Mouse (Mus musculus) embryonic facial prominence, embryonic 10.5 days (tissue): ENCODE results near the gene Ak7. TPM values are rescaled to one million over a fixed set of nuclear protein-coding genes. Genes with fewer than 3 reads are reported as not detected.

Source experiments
- DNase-seq: peaks from one replicate; pipeline ENCODE4 v3.0.0-alpha.2; 2017; ENCODE audit warnings: low spot score
- H3K27ac ChIP-seq: fragments of 300-500 bp; sonication (generic); replicated peaks from 2 replicates; pipeline ENCODE4 v1.5.1; 2016; ENCODE audit warnings: mild to moderate bottlenecking
- H3K27me3 ChIP-seq: fragments of 300-500 bp; sonication (generic); replicated peaks from 2 replicates; pipeline ENCODE4 v1.6.1; 2016; ENCODE audit warnings: low read depth, mild to moderate bottlenecking; ENCODE audit not compliant: poor library complexity, severe bottlenecking
- H3K36me3 ChIP-seq: fragments of 300-500 bp; sonication (generic); replicated peaks from 2 replicates; pipeline ENCODE4 v1.6.1; 2016; ENCODE audit warnings: mild to moderate bottlenecking, moderate library complexity
- H3K4me1 ChIP-seq: fragments of 300-500 bp; sonication (generic); 2 replicates; pipeline ENCODE4 v1.6.1; 2016
- H3K4me3 ChIP-seq: fragments of 300-500 bp; sonication (generic); 2 replicates; pipeline ENCODE4 v1.5.1; 2016; ENCODE audit warnings: mild to moderate bottlenecking, moderate library complexity
- H3K9me3 ChIP-seq: fragments of 300-500 bp; sonication (generic); 2 replicates; pipeline ENCODE4 v1.6.1; 2016; ENCODE audit warnings: mild to moderate bottlenecking
- WGBS: fragments of 180-500 bp; shearing (Covaris S2); methylation state at CpG from one replicate; pipeline ENCODE4 v1.1.7; 2016; 5-methylcytosine and 5-hydroxymethylcytosine counted together
- polyA plus RNA-seq: library from polyadenylated mRNA; unstranded; fragments of >200 nt; fragmentation: Nextera tagmentation; extraction: Ambion mirVana; gene quantifications from 2 replicates; pipeline ENCODE4 v1.2.1, GENCODE M21; 2016

Ak7 gene
- polyA plus RNA-seq, 1 experiment from 2014 or later, result 0.15 TPM

- Histone ChIP-seq H3K27ac (no peak overlapping the region), H3K4me3 (no peak overlapping the region), H3K9me3 (no peaks in the 10 kb centered on the region), H3K4me1 (no peaks in the 10 kb centered on the region), H3K36me3 (no peaks in the 10 kb centered on the region), H3K27me3 (no peaks in the 10 kb centered on the region)
- no peak for DNase-seq
- 65% methylated on average over 7 of the region's 7 CpGs for WGBS
Measured at GRCm38 (mm10) chr12:105774871-105775270, 69.1 kb downstream of the Ak7 start.

- 92% methylated on average over 4 of the region's 4 CpGs for WGBS
- H3K9me3 ChIP-seq, result no peaks in the 10 kb centered on the region
- DNase-seq, result no peak
- no peak overlapping the region for H3K4me3 ChIP-seq
- no peaks in the 10 kb centered on the region for H3K36me3 ChIP-seq
- no peak overlapping the region for H3K27ac ChIP-seq
- H3K27me3 ChIP-seq, result no peaks in the 10 kb centered on the region
- no peaks in the 10 kb centered on the region for H3K4me1 ChIP-seq
Measured at GRCm38 (mm10) chr12:105777651-105778050, 71.9 kb downstream of the Ak7 start.

- Histone ChIP-seq H3K27me3 (no peaks in the 10 kb centered on the region), H3K36me3 (peaks cover 29% of the 10 kb centered on the region), H3K4me1 (peaks cover 15% of the 10 kb centered on the region), H3K9me3 (no peaks in the 10 kb centered on the region), H3K4me3 (peak within 1 kb of the TSS; percentile 89), H3K27ac (peak within 1 kb of the TSS; percentile 98)
- WGBS, result under 1% methylated on average over 73 of the region's 85 CpGs
- peak; percentile 93 for DNase-seq
Measured at GRCm38 (mm10) chr12:105784196-105784999, 78.6 kb downstream of the Ak7 start, which contains the start of gene Papola. Gene Papola (plus strand): TSS chr12:105784694.

- DNase-seq, result peak; percentile 80
- no peaks in the 10 kb centered on the region for H3K9me3 ChIP-seq
Measured at GRCm38 (mm10) chr12:105785000-105785774, 79.4 kb downstream of the Ak7 start.

GRCm38 (mm10) chr12:105786113-105786512 is 80.3 kb downstream of the Ak7 start:
- peaks cover 15% of the 10 kb centered on the region for H3K4me1 ChIP-seq
- H3K27me3 ChIP-seq, result no peaks in the 10 kb centered on the region
- no peak overlapping the region for H3K27ac ChIP-seq
- WGBS, result 82% methylated on average over 1 of the region's 1 CpGs
- peak overlapping the region; percentile 89 for H3K4me3 ChIP-seq
- H3K9me3 ChIP-seq, result no peaks in the 10 kb centered on the region
- no peak for DNase-seq
- H3K36me3 ChIP-seq, result peaks cover 42% of the 10 kb centered on the region

More at GRCm38 (mm10) chr12:105785000-105785774, 79.4 kb downstream of the Ak7 start:
- Histone ChIP-seq H3K4me1 (peaks cover 15% of the 10 kb centered on the region), H3K4me3 (peak overlapping the region; percentile 89), H3K27ac (peak overlapping the region; percentile 98), H3K27me3 (no peaks in the 10 kb centered on the region), H3K36me3 (peaks cover 34% of the 10 kb centered on the region)
- under 1% methylated on average over 52 of the region's 53 CpGs for WGBS

GRCm38 (mm10) chr12:105787626-105788025 is 81.8 kb downstream of the Ak7 start:
- 88% methylated on average over 2 of the region's 2 CpGs for WGBS
- Histone ChIP-seq H3K4me3 (no peak overlapping the region), H3K27ac (no peak overlapping the region), H3K4me1 (peaks cover 15% of the 10 kb centered on the region), H3K27me3 (no peaks in the 10 kb centered on the region), H3K36me3 (peaks cover 51% of the 10 kb centered on the region), H3K9me3 (no peaks in the 10 kb centered on the region)
- DNase-seq, result no peak

GRCm38 (mm10) chr12:105789885-105790284 is 84.1 kb downstream of the Ak7 start:
- Histone ChIP-seq H3K4me1 (peaks cover 15% of the 10 kb centered on the region), H3K27me3 (no peaks in the 10 kb centered on the region), H3K4me3 (no peak overlapping the region), H3K9me3 (no peaks in the 10 kb centered on the region), H3K27ac (no peak overlapping the region), H3K36me3 (peaks cover 68% of the 10 kb centered on the region)
- no peak for DNase-seq
- 91% methylated on average over 6 of the region's 6 CpGs for WGBS

- no peaks in the 10 kb centered on the region for H3K27me3 ChIP-seq
- H3K4me1 ChIP-seq, result no peaks in the 10 kb centered on the region
- peaks cover 65% of the 10 kb centered on the region for H3K36me3 ChIP-seq
- no peaks in the 10 kb centered on the region for H3K9me3 ChIP-seq
- 91% methylated on average over 2 of the region's 2 CpGs for WGBS
- no peak overlapping the region for H3K27ac ChIP-seq
- no peak overlapping the region for H3K4me3 ChIP-seq
- DNase-seq, result no peak
Measured at GRCm38 (mm10) chr12:105794896-105795295, 89.1 kb downstream of the Ak7 start.

GRCm38 (mm10) chr12:105798001-105798400 is 92.2 kb downstream of the Ak7 start:
- Histone ChIP-seq H3K4me3 (no peak overlapping the region), H3K9me3 (no peaks in the 10 kb centered on the region), H3K27ac (no peak overlapping the region), H3K27me3 (no peaks in the 10 kb centered on the region), H3K4me1 (no peaks in the 10 kb centered on the region), H3K36me3 (peaks cover 74% of the 10 kb centered on the region)
- no peak for DNase-seq

GRCm38 (mm10) chr12:105805790-105806189 is 100.0 kb downstream of the Ak7 start:
- Histone ChIP-seq H3K27me3 (no peaks in the 10 kb centered on the region), H3K9me3 (no peaks in the 10 kb centered on the region), H3K27ac (no peak overlapping the region), H3K4me3 (no peak overlapping the region), H3K36me3 (peaks cover 100% of the 10 kb centered on the region), H3K4me1 (no peaks in the 10 kb centered on the region)
- no peak for DNase-seq
- 95% methylated on average over 3 of the region's 3 CpGs for WGBS

GRCm38 (mm10) chr12:105806205-105806604 is 100.4 kb downstream of the Ak7 start:
- peaks cover 100% of the 10 kb centered on the region for H3K36me3 ChIP-seq
- 97% methylated on average over 3 of the region's 3 CpGs for WGBS
- no peaks in the 10 kb centered on the region for H3K9me3 ChIP-seq
- H3K27ac ChIP-seq, result no peak overlapping the region
- no peaks in the 10 kb centered on the region for H3K27me3 ChIP-seq
- no peak overlapping the region for H3K4me3 ChIP-seq
- no peaks in the 10 kb centered on the region for H3K4me1 ChIP-seq
- no peak for DNase-seq

- Histone ChIP-seq H3K4me3 (no peak overlapping the region), H3K9me3 (no peaks in the 10 kb centered on the region), H3K27me3 (no peaks in the 10 kb centered on the region), H3K4me1 (no peaks in the 10 kb centered on the region), H3K36me3 (peaks cover 100% of the 10 kb centered on the region), H3K27ac (no peak overlapping the region)
- WGBS, result 96% methylated on average over 7 of the region's 7 CpGs
- DNase-seq, result no peak
Measured at GRCm38 (mm10) chr12:105807416-105807815, 101.6 kb downstream of the Ak7 start.

GRCm38 (mm10) chr12:105808945-105809344 is 103.2 kb downstream of the Ak7 start:
- no peaks in the 10 kb centered on the region for H3K9me3 ChIP-seq
- peaks cover 100% of the 10 kb centered on the region for H3K36me3 ChIP-seq
- no peaks in the 10 kb centered on the region for H3K27me3 ChIP-seq
- H3K4me3 ChIP-seq, result no peak overlapping the region
- 94% methylated on average over 3 of the region's 3 CpGs for WGBS
- no peak overlapping the region for H3K27ac ChIP-seq
- H3K4me1 ChIP-seq, result no peaks in the 10 kb centered on the region
- DNase-seq, result no peak
